Comparison of ENCODE assay signal across 16 mouse cellular contexts in genomic region chr2:26146337-26147042, GRCm38 (mm10). TPM values are rescaled to one million over a fixed set of nuclear protein-coding genes. Genes with fewer than 3 reads are reported as not detected.
DNase-seq lines count a peak whose midpoint lies in the region; ATAC-seq and TF ChIP-seq lines count a peak whose summit lies in the region.
"Had no signal": no experiment of that assay in that cellular context is flagged by ENCODE, and none has a peak within 500 bp of the region (broad histone marks: within the 10 kb centered on the region; RNA-seq: fewer than 3 reads in every experiment).

No protein-coding gene starts in this region.

- TF ChIP-seq EP300 in heart, adult 2 months (IDR thresholded peaks at IDR 0.05; ENCODE audit: insufficient read depth, low read depth, low read length) = no peak

- H3K27ac ChIP-seq in heart, embryonic 13.5 days (replicated peaks) = no peak overlapping the region
- H3K27ac ChIP-seq in heart, adult 2 months = no peak overlapping the region
- H3K27ac ChIP-seq in lung, embryonic 14.5 days (ENCODE audit: low read depth) = no peak overlapping the region
- H3K27ac ChIP-seq in cerebellum, adult 2 months (ENCODE audit: insufficient read depth, low read length) = peak overlapping the region; percentile 91
- H3K27ac ChIP-seq: limb, embryonic 10.5 days; liver, embryonic 14.5 days; midbrain, embryonic 12.5 days had no signal

- no peak for TF ChIP-seq CTCF in heart, adult 2 months (IDR thresholded peaks at IDR 0.05)
- TF ChIP-seq CTCF in lung, embryonic 14.5 days (IDR thresholded peaks at IDR 0.05; ENCODE audit: low read depth) = no peak
- no peak for TF ChIP-seq CTCF in cerebellum, adult 2 months (IDR thresholded peaks at IDR 0.05; ENCODE audit: borderline replicate concordance, insufficient read depth, low read depth, low read length)

- no peak for ATAC-seq in heart, embryonic 13.5 days (ENCODE audit: extremely low read depth, insufficient number of reproducible peaks, low FRiP score, low TSS enrichment)
- ATAC-seq in lung, embryonic 14.5 days (ENCODE audit: insufficient read depth) = peak; percentile 71
- ATAC-seq: activated CD4-positive, CD25-positive, alpha-beta regulatory T cell, adult 4 months had no signal

- no peaks in the 10 kb centered on the region for H3K9me3 ChIP-seq in heart, embryonic 13.5 days
- H3K9me3 ChIP-seq in lung, embryonic 14.5 days (ENCODE audit: low read depth, low read length) = no peaks in the 10 kb centered on the region
- H3K9me3 ChIP-seq: G1E; limb, embryonic 10.5 days; midbrain, embryonic 12.5 days had no signal

- H3K9ac ChIP-seq in heart, embryonic 13.5 days = peak overlapping the region; percentile 42
- no peak overlapping the region for H3K9ac ChIP-seq in heart, adult 2 months (ENCODE audit: low read depth, low read length)
- H3K9ac ChIP-seq in lung, embryonic 14.5 days = no peak overlapping the region
- H3K9ac ChIP-seq: liver, embryonic 14.5 days; midbrain, embryonic 12.5 days had no signal

- TF ChIP-seq POLR2A in heart, adult 2 months (IDR thresholded peaks at IDR 0.05; ENCODE audit: insufficient read depth, low read depth, low read length) = no peak
- TF ChIP-seq POLR2A in cerebellum, adult 2 months (IDR thresholded peaks at IDR 0.05; ENCODE audit: borderline replicate concordance, insufficient read depth, low read length) = 0 out of 2 replicates have a peak, but pooled peaks have one; percentile 8

- intact Hi-C loops in heart, adult 2 months (cut with DNase I) = no loop called here

- DNase-seq in heart, adult 2 months = no peak
- DNase-seq in lung, embryonic 14.5 days = peak; percentile 56
- no peak for DNase-seq in lung, adult 18-20 months
- peak; percentile 54 for DNase-seq in 3T3-L1 (ENCODE audit: low read depth, low spot score)
- peak; percentile 84 to 90 for DNase-seq in cerebellum, adult 2 months
- DNase-seq in right cerebral cortex, postnatal 14 days = no peak
- no peak for DNase-seq in frontal cortex, postnatal 10 days (ENCODE audit: low spot score in 2 of 2)
- DNase-seq: kidney, postnatal 10 days; right cerebral cortex, postnatal 25 days; thymus, postnatal 4 days had no signal

- peaks cover 11% of the 10 kb centered on the region for H3K4me1 ChIP-seq in heart, embryonic 13.5 days
- H3K4me1 ChIP-seq in heart, adult 2 months (ENCODE audit: control insufficient read depth, insufficient read depth, low read length) = no peaks in the 10 kb centered on the region; the same call in 1 of the 2 replicates
- H3K4me1 ChIP-seq in lung, embryonic 14.5 days (ENCODE audit: insufficient read depth) = no peaks in the 10 kb centered on the region
- peaks cover 52% of the 10 kb centered on the region for H3K4me1 ChIP-seq in cerebellum, adult 2 months (ENCODE audit: control insufficient read depth, insufficient read depth, low read length)

- H3K4me2 ChIP-seq in heart, embryonic 13.5 days = no peak overlapping the region
- no peak overlapping the region for H3K4me2 ChIP-seq in lung, embryonic 14.5 days
- H3K4me2 ChIP-seq: midbrain, embryonic 12.5 days had no signal

- H3K79me2 ChIP-seq in heart, adult 2 months (replicated peaks; ENCODE audit: control insufficient read depth, insufficient read depth, low read length) = no peaks in the 10 kb centered on the region

- 43% methylated on average over 7 of the region's 7 CpGs for WGBS in heart, embryonic 13.5 days
- 33% methylated on average over 7 of the region's 7 CpGs for WGBS in heart, adult 2 months
- WGBS in lung, embryonic 14.5 days = 25% methylated on average over 7 of the region's 7 CpGs
- 8% methylated on average over 7 of the region's 7 CpGs for WGBS in cerebellum, adult 2 months

- no peak overlapping the region for H3K4me3 ChIP-seq in heart, embryonic 13.5 days
- H3K4me3 ChIP-seq in heart, adult 2 months = no peak overlapping the region
- H3K4me3 ChIP-seq in lung, embryonic 14.5 days (ENCODE audit: low read depth, low read length) = no peak overlapping the region
- no peak overlapping the region for H3K4me3 ChIP-seq in cerebellum, adult 2 months (replicated peaks; ENCODE audit: insufficient read depth, low read depth, low read length)
- H3K4me3 ChIP-seq: limb, embryonic 10.5 days; midbrain, embryonic 12.5 days had no signal

- no peaks in the 10 kb centered on the region for H3K36me3 ChIP-seq in heart, embryonic 13.5 days
- no peaks in the 10 kb centered on the region for H3K36me3 ChIP-seq in heart, adult 2 months (ENCODE audit: control insufficient read depth, insufficient read depth, low read length)
- no peaks in the 10 kb centered on the region for H3K36me3 ChIP-seq in lung, embryonic 14.5 days (ENCODE audit: insufficient read depth)
- H3K36me3 ChIP-seq: limb, embryonic 10.5 days; midbrain, embryonic 12.5 days had no signal

- H3K27me3 ChIP-seq in heart, embryonic 13.5 days (replicated peaks) = no peaks in the 10 kb centered on the region
- H3K27me3 ChIP-seq in heart, adult 2 months (ENCODE audit: control insufficient read depth, insufficient read depth, low read length) = no peaks in the 10 kb centered on the region
- H3K27me3 ChIP-seq in lung, embryonic 14.5 days (ENCODE audit: insufficient read depth, low read length) = no peaks in the 10 kb centered on the region
- H3K27me3 ChIP-seq in cerebellum, adult 2 months (ENCODE audit: control insufficient read depth, insufficient read depth, low read length) = no peaks in the 10 kb centered on the region
- H3K27me3 ChIP-seq: midbrain, embryonic 12.5 days had no signal

RNA-seq across cellular contexts. Expression of gene Nacc2, which starts 23.5 kb away (rescaled TPM):
- polyA plus RNA-seq in heart, embryonic 13.5 days (2015; fragmentation: Nextera tagmentation; extraction: Ambion mirVana) = 5.4 and 6.1 TPM in 2 replicates
- total RNA-seq in heart, adult 2 months (2021) = 10 to 100 TPM; 31.6 to 31.8 TPM
- 19.0 and 20.5 TPM in 2 replicates for polyA plus RNA-seq in heart, adult 2 months (2012; rRNA removed)
- polyA plus RNA-seq in lung, embryonic 14.5 days (2014; fragmentation: Nextera tagmentation; extraction: Ambion mirVana) = 8.6 and 9.4 TPM in 2 replicates
- polyA plus RNA-seq in cerebellum, adult 2 months (2012; rRNA removed) = 117 and 124 TPM in 2 replicates

Comparison
In these comparisons a context has a peak if more than half of its experiments do, and no peak if none do; other contexts are left out.
1. DNase-seq: peak in lung, embryonic 14.5 days (single experiment), 3T3-L1 (single experiment) and cerebellum, adult 2 months (2 of 2); none in heart, adult 2 months (0 of 2), lung, adult 18-20 months (0 of 2), right cerebral cortex, postnatal 14 days (single experiment) and frontal cortex, postnatal 10 days (0 of 2).